Mouse (Mus musculus): ENCODE data around the gene Pask. TPM values are rescaled to one million over a fixed set of nuclear protein-coding genes. Genes with fewer than 3 reads are reported as not detected.

Pask gene
- polyA plus RNA-seq, 1 experiment from 2014 or later, result 4.6 TPM

DNA sequence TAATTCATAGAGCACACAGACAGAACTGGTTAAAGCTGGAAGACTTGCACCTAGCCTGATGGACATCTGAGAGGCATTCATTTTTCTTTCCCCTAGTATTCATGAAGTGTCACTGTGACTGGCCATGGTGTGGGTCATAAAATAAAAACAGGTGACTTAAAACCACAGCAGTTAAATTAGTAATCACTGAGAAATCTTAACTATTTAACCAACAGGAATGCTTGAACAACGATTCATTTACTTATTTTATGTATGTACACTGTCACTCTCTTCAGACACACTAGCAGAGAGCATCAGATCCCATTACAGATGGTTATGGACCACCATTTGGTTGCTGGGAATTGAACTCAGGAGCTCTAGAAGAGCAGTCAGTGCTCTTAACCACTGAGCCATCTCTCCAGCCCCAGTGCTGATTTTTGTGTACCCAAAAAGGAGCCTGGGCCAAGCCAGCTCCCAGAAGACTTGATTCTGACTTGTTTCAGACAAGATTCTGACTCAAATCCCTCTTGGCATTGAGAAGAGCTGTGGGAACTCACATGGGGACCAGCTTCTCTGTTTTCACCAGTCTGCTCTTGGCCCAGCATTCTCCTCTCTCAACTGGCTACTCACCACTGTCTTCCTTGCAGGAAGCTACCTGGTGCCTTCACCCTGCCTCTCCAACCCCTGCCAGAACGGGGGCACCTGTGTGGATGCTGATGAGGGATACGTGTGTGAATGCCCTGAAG, 72.6 kb downstream of the Pask start:
- Histone ChIP-seq H3K4me1 (ENCODE audit: control insufficient read depth, insufficient read depth, low read length) (no peaks in the 10 kb centered on the region), H3K4me3 (ENCODE audit: low read depth, low read length) (no peak overlapping the region), H3K9me3 (ENCODE audit: control insufficient read depth, low read length) (no peaks in the 10 kb centered on the region), H3K27ac (ENCODE audit: low read depth, low read length) (no peak overlapping the region), H3K4me2 (ENCODE audit: low read depth, low read length) (no peak overlapping the region), H3K27me3 (ENCODE audit: control insufficient read depth, insufficient read depth, low read length) (no peaks in the 10 kb centered on the region), H3K36me3 (ENCODE audit: control insufficient read depth, insufficient read depth, low read length) (no peaks in the 10 kb centered on the region), H3K9ac (replicated peaks; ENCODE audit: low read depth, low read length) (no peak overlapping the region)
- ATAC-seq (ENCODE audit: low read depth), result no peak
- 72% methylated on average over 3 of the region's 3 CpGs for WGBS

DNA sequence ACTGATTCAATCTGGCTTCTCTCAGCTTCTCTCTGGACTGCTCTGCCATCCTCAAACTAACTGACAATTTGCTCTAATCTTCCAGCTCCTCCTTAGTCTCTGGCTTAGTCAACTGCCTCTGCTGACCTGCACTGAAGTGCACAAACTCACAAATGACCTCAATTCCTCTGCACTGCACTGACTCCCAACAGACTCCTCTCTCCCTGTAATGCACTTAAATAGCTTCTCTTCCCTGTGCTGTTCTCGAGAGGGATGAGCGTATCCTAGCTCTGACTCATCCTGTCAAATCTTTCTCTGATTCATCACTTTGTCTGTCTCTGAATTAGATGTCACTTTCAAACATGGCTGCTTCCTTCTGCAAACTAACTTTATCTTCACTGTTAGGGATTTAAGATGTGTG, 75.0 kb downstream of the Pask start:
- no peak for ATAC-seq (ENCODE audit: low read depth)
- Histone ChIP-seq H3K9ac (replicated peaks; ENCODE audit: low read depth, low read length) (no peak overlapping the region), H3K4me1 (ENCODE audit: control insufficient read depth, insufficient read depth, low read length) (no peaks in the 10 kb centered on the region), H3K27me3 (ENCODE audit: control insufficient read depth, insufficient read depth, low read length) (no peaks in the 10 kb centered on the region), H3K4me3 (ENCODE audit: low read depth, low read length) (no peak overlapping the region), H3K27ac (ENCODE audit: low read depth, low read length) (no peak overlapping the region), H3K36me3 (ENCODE audit: control insufficient read depth, insufficient read depth, low read length) (no peaks in the 10 kb centered on the region), H3K9me3 (ENCODE audit: control insufficient read depth, low read length) (no peaks in the 10 kb centered on the region), H3K4me2 (ENCODE audit: low read depth, low read length) (no peak overlapping the region)
- 86% methylated on average over 2 of the region's 2 CpGs for WGBS

DNA sequence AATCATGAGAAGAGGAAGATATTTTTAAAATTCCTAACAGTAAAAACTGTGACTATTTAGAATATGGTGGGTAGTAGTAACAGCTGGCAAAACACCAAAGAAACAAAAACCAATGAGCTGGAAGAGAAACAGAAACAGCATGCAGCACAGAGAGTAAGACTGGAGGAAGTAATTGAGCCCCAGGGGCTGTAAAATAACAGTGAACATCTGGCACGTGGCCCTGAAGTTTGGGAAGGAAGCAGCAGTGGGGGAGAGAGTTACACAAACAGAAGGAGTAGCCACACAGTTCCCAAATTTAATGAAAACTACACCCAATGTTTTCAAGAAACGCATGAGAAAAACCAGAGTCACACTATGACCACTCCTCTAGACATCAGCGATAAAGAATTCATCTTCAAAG, 76.1 kb downstream of the Pask start:
- Histone ChIP-seq H3K27me3 (ENCODE audit: control insufficient read depth, insufficient read depth, low read length) (no peaks in the 10 kb centered on the region), H3K4me3 (ENCODE audit: low read depth, low read length) (no peak overlapping the region), H3K9ac (replicated peaks; ENCODE audit: low read depth, low read length) (no peak overlapping the region), H3K4me2 (ENCODE audit: low read depth, low read length) (no peak overlapping the region), H3K4me1 (ENCODE audit: control insufficient read depth, insufficient read depth, low read length) (no peaks in the 10 kb centered on the region), H3K27ac (ENCODE audit: low read depth, low read length) (no peak overlapping the region), H3K9me3 (ENCODE audit: control insufficient read depth, low read length) (no peaks in the 10 kb centered on the region), H3K36me3 (ENCODE audit: control insufficient read depth, insufficient read depth, low read length) (no peaks in the 10 kb centered on the region)
- ATAC-seq (ENCODE audit: low read depth), result peak; percentile 56; the same call in 1 of the 2 replicates
- 47% methylated on average over 3 of the region's 3 CpGs for WGBS

Small RNAs within 50 kb of the gene (microRNA-seq; reads per million reads assigned to microRNA genes)
- not detected for gene Mir6345
- gene Mir6901, result not detected
- gene Mir6902, result not detected

Other genes starting within 250 kb of the Pask start
- gene Kif1a, start 241.5 kb downstream of the Pask start, polyA plus RNA-seq (2014; fragmentation: Nextera tagmentation; extraction: Ambion mirVana), result 377 and 438 TPM in 2 replicates
- gene Agxt, start 208.2 kb downstream of the Pask start, polyA plus RNA-seq (2014; fragmentation: Nextera tagmentation; extraction: Ambion mirVana), result not detected in 2 replicates
- gene 2310007B03Rik, start 182.5 kb downstream of the Pask start, polyA plus RNA-seq (2014; fragmentation: Nextera tagmentation; extraction: Ambion mirVana), result not detected in 2 replicates
- 0.08 and 0.14 TPM in 2 replicates for gene Crocc2, start 174.8 kb downstream of the Pask start, polyA plus RNA-seq (2014; fragmentation: Nextera tagmentation; extraction: Ambion mirVana)
- gene Sned1, start 107.6 kb downstream of the Pask start, polyA plus RNA-seq (2014; fragmentation: Nextera tagmentation; extraction: Ambion mirVana), result 2.8 and 9.6 TPM in 2 replicates
- 31.2 and 31.6 TPM in 2 replicates for gene Mterf4, start 37.6 kb downstream of the Pask start, polyA plus RNA-seq (2014; fragmentation: Nextera tagmentation; extraction: Ambion mirVana)
- 57.9 and 67.7 TPM in 2 replicates for gene Ppp1r7, start 628 bp downstream of the Pask start, polyA plus RNA-seq (2014; fragmentation: Nextera tagmentation; extraction: Ambion mirVana)
- 1.1 and 1.2 TPM in 2 replicates for gene Ano7, start 30.4 kb upstream of the Pask start, polyA plus RNA-seq (2014; fragmentation: Nextera tagmentation; extraction: Ambion mirVana)
- gene Hdlbp, start 135.3 kb upstream of the Pask start, polyA plus RNA-seq (2014; fragmentation: Nextera tagmentation; extraction: Ambion mirVana), result 61.6 and 77.7 TPM in 2 replicates
- gene Farp2, start 168.6 kb upstream of the Pask start, polyA plus RNA-seq (2014; fragmentation: Nextera tagmentation; extraction: Ambion mirVana), result 5.5 and 5.7 TPM in 2 replicates